8 mouse cellular contexts compared by ENCODE assay signal in the genomic region with DNA sequence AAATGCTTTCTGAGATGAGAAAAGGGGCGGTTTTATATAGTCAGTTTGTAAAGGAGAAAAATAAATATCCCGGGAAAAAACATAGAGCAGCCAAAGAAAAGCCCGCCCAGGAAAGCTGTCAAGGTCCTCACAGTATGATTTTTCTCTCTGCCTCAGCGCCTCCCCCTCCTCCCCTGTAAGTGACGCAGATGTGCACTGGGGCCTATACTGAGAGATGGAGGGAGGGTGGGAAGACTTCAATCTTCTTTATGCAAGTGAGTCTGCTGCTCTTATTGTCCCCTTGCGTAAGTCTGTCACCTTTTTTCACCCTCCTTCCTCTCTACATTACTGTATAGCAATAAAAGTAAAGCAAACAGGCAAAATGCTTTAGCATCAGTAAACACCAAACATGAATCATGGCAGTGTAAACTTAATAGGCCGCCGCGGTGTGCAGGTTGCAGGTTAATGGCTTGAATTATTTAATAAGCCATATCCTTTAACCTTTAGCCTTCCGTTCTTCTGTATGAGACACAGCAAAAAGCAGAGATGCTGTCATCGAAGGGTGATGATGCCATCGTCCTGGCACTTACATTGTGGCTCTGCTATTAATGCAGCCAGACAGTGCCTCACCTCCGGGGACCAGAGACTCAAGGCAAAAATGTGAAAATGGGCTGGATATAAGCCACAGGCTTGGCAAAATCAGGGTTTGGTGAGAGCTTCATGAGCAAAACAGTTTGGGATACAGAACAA. TPM values are rescaled to one million over a fixed set of nuclear protein-coding genes. Genes with fewer than 3 reads are reported as not detected.
A peak's percentile ranks its signal among the peaks of the same experiment; 100 is the strongest.
DNase-seq lines count a peak whose midpoint lies in the region; ATAC-seq and TF ChIP-seq lines count a peak whose summit lies in the region.

A gene (minus strand): TSS at position 149 of the 729 bp plus-strand sequence.

- H3K9ac ChIP-seq in liver, embryonic 15.5 days: no peak within 1 kb of the TSS
- H3K9ac ChIP-seq in stomach, postnatal 0 days (ENCODE audit: low read length): 0 out of 2 replicates have a peak within 1 kb of the TSS, but pooled peaks have one; percentile 13

- H3K4me3 ChIP-seq in E14TG2a.4 (replicated peaks; ENCODE audit: low read length): peak within 1 kb of the TSS; percentile 66
- H3K4me3 ChIP-seq in liver, embryonic 15.5 days (replicated peaks): no peak within 1 kb of the TSS
- H3K4me3 ChIP-seq in stomach, postnatal 0 days (ENCODE audit: low read depth, low read length): peak within 1 kb of the TSS; percentile 37

- H3K36me3 ChIP-seq in E14TG2a.4 (ENCODE audit: insufficient read depth, low read length): no peaks in the 10 kb centered on the region
- H3K36me3 ChIP-seq in liver, embryonic 15.5 days (replicated peaks): no peaks in the 10 kb centered on the region
- no peaks in the 10 kb centered on the region for H3K36me3 ChIP-seq in stomach, postnatal 0 days (ENCODE audit: control insufficient read depth, insufficient read depth, low read length)

- peaks cover 30% of the 10 kb centered on the region for H3K27me3 ChIP-seq in E14TG2a.4 (ENCODE audit: insufficient read depth, low read length)
- no peaks in the 10 kb centered on the region for H3K27me3 ChIP-seq in liver, embryonic 15.5 days
- H3K27me3 ChIP-seq in stomach, postnatal 0 days (ENCODE audit: control insufficient read depth, insufficient read depth, low read length): no peaks in the 10 kb centered on the region

- no peak within 1 kb of the TSS for H3K27ac ChIP-seq in liver, embryonic 15.5 days (replicated peaks)
- H3K27ac ChIP-seq in stomach, postnatal 0 days (replicated peaks): no peak within 1 kb of the TSS

- peak; percentile 52 to 60 for DNase-seq in cerebellum, postnatal 10 days
- no peak for DNase-seq in cerebellum, adult 9-11 months
- no peak for DNase-seq in stomach, postnatal 0 days (ENCODE audit: low spot score)
- no peak for DNase-seq in urinary bladder, adult 2 months (ENCODE audit: low spot score)
- DNase-seq in T-cell, adult 2 months (ENCODE audit: low spot score): no peak

- no peak for TF ChIP-seq EP300 in stomach, postnatal 0 days (optimal IDR thresholded peaks at IDR 0.05)

- H3K4me1 ChIP-seq in E14TG2a.4 (replicated peaks; ENCODE audit: low read depth, low read length): peaks cover 13% of the 10 kb centered on the region; the same call in 1 of the 2 replicates
- no peaks in the 10 kb centered on the region for H3K4me1 ChIP-seq in liver, embryonic 15.5 days (replicated peaks)
- H3K4me1 ChIP-seq in stomach, postnatal 0 days (replicated peaks; ENCODE audit: control insufficient read depth, insufficient read depth): no peaks in the 10 kb centered on the region

- no peaks in the 10 kb centered on the region for H3K9me3 ChIP-seq in E14TG2a.4 (ENCODE audit: low read length)
- H3K9me3 ChIP-seq in liver, embryonic 15.5 days (replicated peaks): no peaks in the 10 kb centered on the region
- H3K9me3 ChIP-seq in stomach, postnatal 0 days (ENCODE audit: control insufficient read depth, low read length): no peaks in the 10 kb centered on the region

- no peak for TF ChIP-seq CTCF in E14TG2a.4 (conservative IDR thresholded peaks at IDR 0.05; ENCODE audit: low read length)
- no peak for TF ChIP-seq CTCF in stomach, postnatal 0 days (IDR thresholded peaks at IDR 0.05; ENCODE audit: low read depth)

- H3K4me2 ChIP-seq in liver, embryonic 15.5 days: peak within 1 kb of the TSS; percentile 4; the same call in 1 of the 2 replicates
- peak within 1 kb of the TSS; percentile 63 for H3K4me2 ChIP-seq in stomach, postnatal 0 days (replicated peaks; ENCODE audit: low read depth)

- ATAC-seq in frontal cortex, adult (ENCODE audit: low TSS enrichment): peak; percentile 88
- no peak for ATAC-seq in liver, embryonic 15.5 days (ENCODE audit: insufficient read depth)
- no peak for ATAC-seq in stomach, postnatal 0 days (ENCODE audit: low FRiP score, low TSS enrichment)

- WGBS in liver, embryonic 15.5 days (ENCODE audit: insufficient replicate concordance): 43% methylated on average over 13 of the region's 13 CpGs
- 40% methylated on average over 13 of the region's 13 CpGs for WGBS in stomach, postnatal 0 days

RNA-seq across cellular contexts. Expression of the gene that starts here (rescaled TPM):
- not detected in 2 replicates for polyA plus RNA-seq in liver, embryonic 15.5 days (2015; fragmentation: Nextera tagmentation; extraction: Ambion mirVana)
- polyA plus RNA-seq in stomach, postnatal 0 days (2015; fragmentation: Nextera tagmentation; extraction: Ambion mirVana): 0.08 and 0.17 TPM in 2 replicates
- polyA plus RNA-seq in urinary bladder, adult 2 months (2012; rRNA removed): 0.01 TPM in 2 replicates

Comparison
In these comparisons a context has a peak if more than half of its experiments do, and no peak if none do; other contexts are left out.
1. DNase-seq: peak in cerebellum, postnatal 10 days (2 of 2); none in cerebellum, adult 9-11 months (single experiment), stomach, postnatal 0 days (single experiment), urinary bladder, adult 2 months (single experiment) and T-cell, adult 2 months (single experiment).